Mouse (Mus musculus) thymus, adult 2 months (tissue): Measurements from ENCODE around the gene Plxdc2.

Experiments
- CTCF ChIP-seq: fragments of 200-500 bp; IDR thresholded peaks from 2 replicates; pipeline ENCODE4 v1.5.1; 2012; ENCODE audit warnings: mild to moderate bottlenecking, control low read depth, low read length, moderate library complexity, borderline replicate concordance; ENCODE audit not compliant: control insufficient read depth, poor library complexity, insufficient read depth; ENCODE audit errors: extremely low read depth
- POLR2A ChIP-seq: fragments of 200-500 bp; IDR thresholded peaks from 2 replicates; pipeline ENCODE4 v1.6.1; 2012; ENCODE audit warnings: mild to moderate bottlenecking, low read length, control low read depth, moderate library complexity; ENCODE audit not compliant: control insufficient read depth, poor library complexity, insufficient read depth; ENCODE audit errors: extremely low read depth

DNA sequence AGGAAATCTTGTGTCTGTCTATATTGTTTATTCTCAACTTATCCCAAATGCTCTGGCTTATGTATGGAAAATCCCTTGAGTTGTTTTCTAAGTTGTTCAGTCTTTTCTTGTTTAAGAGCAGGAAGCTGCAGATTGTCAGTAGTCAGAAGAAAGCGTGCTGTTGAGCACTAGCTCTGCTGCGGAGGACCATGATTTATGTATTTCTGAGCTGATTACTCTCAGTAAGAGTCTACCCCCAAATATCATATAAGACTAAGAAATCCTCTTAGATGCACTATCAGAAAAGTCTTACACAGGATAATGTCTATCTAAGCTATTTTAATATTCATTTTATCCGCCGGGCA lies 95.5 kb downstream of the Plxdc2 start:
- no peak for TF ChIP-seq CTCF
- no peak for TF ChIP-seq POLR2A
